Mouse (Mus musculus) kidney, postnatal 36 days (tissue): Measurements from ENCODE around the gene Olfr237-ps1.
"Not testable (repeated sequence)": the region's sequence is repeated elsewhere in the genome, so short reads cannot be mapped to it uniquely, and the experiment has no call there.

Experiments
- DNase-seq, 2 experiments: peaks; one replicate each; pipeline ENCODE4 v3.0.0; 2021 to 2022; ENCODE audit warnings: mixed read lengths in 2 of 2

Olfr237-ps1 gene

DNA sequence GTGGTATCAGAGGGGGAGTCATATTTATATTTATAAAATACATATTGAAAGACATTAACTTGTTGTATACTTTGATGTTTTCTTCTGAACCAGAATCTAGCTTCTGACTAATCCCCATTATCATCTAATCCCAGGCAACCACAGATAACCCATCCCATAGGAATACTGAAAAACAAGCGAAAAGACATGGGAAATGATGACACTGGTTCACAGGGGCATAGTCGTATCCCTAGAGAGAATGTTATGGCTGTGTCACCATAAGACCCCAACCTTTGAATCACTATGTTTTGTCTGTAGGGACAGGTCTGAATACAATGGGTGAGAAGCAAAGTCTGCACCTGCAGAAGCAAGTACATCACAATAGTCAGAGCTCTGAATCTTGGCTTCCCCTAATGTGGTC is at the start of gene Olfr237-ps1:
TSS of gene Olfr237-ps1 (plus strand) at position 301 of the 400 bp plus-strand sequence.
- not testable (repeated sequence) for DNase-seq

GRCm38 (mm10) chr6:43106069-43106468 is 40.3 kb upstream of the Olfr237-ps1 start, which contains the start of gene Olfr441:
Olfr441 (plus strand) TSS chr6:43106369.
- not testable (repeated sequence) for DNase-seq

GRCm38 (mm10) chr6:43159502-43159901 is 13.1 kb downstream of the Olfr237-ps1 start:
- DNase-seq: no peak

DNA sequence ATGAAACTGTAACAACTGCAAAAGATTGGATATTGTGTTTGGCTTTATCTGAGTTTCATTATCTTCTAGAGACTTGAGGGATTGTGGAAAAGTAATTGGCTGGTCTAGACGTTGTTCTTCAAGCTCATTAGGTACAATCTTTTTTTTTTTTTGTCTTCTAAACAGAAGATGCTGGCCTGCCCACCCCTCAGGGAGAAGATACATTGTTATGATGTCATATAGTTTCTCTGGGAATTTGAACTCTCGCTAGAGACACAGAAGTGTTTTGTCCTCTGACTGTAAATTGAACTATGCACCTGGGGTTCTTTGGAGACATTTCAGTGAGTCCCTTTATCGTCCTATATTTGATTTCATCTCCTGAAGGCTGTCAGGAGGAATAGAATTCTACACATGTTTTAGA is 16.6 kb downstream of the Olfr237-ps1 start, which contains the start of gene Olfr437:
TSS of gene Olfr437 (plus strand) at position 301 of the 400 bp plus-strand sequence.
- DNase-seq: no peak

- no peak for DNase-seq
These were observed 20.9 kb downstream of the Olfr237-ps1 start for GRCm38 (mm10) chr6:43167246-43167645.

- no peak for DNase-seq
These were observed 25.5 kb downstream of the Olfr237-ps1 start, which contains the start of gene Olfr13 for GRCm38 (mm10) chr6:43171840-43172239. Olfr13 (plus strand) TSS chr6:43172140.

- DNase-seq: no peak
These were observed 31.8 kb downstream of the Olfr237-ps1 start for GRCm38 (mm10) chr6:43178129-43178528.

- DNase-seq: no peak
These were observed 32.5 kb downstream of the Olfr237-ps1 start for GRCm38 (mm10) chr6:43178584-43179501.

DNA sequence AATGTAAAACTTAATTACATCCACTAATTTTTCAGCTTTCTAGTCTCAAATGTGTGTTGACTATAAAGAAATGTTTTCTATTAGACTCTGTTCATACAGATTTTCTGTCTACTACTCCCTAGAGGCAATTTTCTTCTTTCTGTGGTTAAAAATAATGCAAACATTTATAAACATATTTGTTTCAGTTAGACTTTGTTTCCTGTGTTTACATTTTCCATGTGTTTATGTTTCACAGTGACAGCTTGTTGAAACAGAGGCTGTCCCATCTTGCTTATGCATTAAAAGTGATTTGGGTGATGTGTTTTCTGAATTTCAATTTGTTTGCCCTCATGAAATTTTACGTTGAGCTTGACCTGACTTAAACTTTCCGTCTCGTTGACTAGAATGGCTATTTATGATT is 44.6 kb downstream of the Olfr237-ps1 start:
- no peak for DNase-seq

DNA sequence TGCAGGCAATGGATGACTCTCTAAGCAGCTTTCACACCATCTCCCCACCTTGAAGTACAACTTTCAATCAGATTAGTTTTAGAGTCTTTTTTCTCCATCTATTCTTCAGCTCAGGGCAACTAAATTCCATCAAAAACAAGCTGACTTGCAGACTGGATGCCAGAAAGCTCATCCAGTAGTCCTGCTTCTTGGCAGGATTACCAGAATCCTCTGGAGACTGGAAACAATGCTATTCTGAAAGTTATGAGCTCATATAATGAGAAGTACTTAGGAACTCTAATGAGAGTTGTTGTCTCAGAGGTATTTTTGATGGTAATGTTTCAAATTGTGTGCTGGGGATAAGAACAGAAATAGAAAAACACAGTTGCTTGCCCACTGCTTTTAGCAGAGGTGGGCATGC is 50.4 kb downstream of the Olfr237-ps1 start, which contains the start of gene Olfr435:
TSS of gene Olfr435 (plus strand) at position 366 of the 400 bp plus-strand sequence.
- DNase-seq: no peak

DNA sequence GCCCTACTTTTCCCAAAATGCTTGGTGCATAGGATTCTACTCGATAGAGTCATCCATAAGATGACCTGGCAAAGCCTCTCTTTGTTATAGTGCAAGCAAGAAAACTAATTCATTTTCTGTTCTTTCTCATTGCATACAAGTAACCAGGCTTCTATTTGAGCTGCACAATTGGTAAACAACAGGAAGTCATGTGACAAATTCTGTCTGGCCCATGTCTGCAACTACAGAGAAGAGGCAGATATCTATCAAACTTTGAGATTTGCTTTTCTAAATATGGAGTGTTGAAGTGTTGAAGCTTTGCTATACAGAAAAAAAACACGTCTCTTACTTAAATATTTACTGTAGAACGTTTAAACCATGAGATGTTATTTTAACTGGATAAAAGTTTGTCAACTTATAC is 51.7 kb downstream of the Olfr237-ps1 start:
- no peak for DNase-seq

DNA sequence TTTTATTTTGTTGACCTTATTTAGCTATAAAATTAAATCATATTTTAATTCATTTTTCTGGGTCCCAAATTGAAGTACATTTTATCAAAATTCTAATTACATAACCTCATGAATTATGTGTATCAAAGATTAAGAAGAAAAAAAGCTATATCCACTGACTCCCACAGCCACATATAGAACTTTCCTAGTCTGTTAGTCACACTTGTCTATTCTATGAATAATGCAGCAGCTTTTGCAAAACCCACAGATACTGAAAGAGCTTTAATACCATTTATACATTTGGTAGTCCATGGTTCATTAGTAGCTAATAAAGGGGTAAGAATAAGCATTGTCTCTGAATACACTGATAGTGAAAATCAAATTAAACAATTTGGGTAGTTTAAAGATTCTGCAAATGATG is 56.4 kb downstream of the Olfr237-ps1 start:
- no peak for DNase-seq

DNA sequence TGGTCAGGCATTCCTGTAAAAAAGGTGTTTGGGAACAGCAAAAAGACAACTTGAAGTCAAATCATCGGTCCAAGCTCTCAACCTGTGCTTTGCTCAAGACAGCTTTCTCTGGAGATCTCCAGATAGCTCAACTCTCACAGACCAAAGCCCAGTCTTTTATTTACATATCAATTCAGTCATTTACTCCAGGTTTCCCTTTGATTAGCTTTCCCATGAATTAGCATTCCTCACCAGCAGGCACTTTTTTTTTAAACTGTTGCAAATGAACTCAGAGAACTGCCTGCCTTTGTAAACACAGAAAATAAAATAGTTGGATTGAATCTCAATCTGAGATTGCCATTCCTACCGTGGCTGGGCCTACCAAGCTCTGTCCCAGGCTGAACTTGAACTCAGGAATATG is 59.0 kb downstream of the Olfr237-ps1 start:
- no peak for DNase-seq
